Comparison of ENCODE assay signal across 14 mouse cellular contexts in genomic region chr12:100716969-100717368, GRCm38 (mm10).
"Had no signal": no experiment of that assay in that cellular context is flagged by ENCODE, and none has a peak within 500 bp of the region (broad histone marks: within the 10 kb centered on the region; RNA-seq: fewer than 3 reads in every experiment).

No protein-coding gene starts in this region.

- DNase-seq: kidney, adult 11 months; kidney, adult 9 months; kidney, postnatal 14 days; layer of hippocampus, adult 9-11 months; layer of hippocampus, postnatal 36 days; left cerebral cortex, postnatal 4 days; liver, postnatal 0 days; lung, embryonic 14.5 days; retina, postnatal 1 day; right cerebral cortex, postnatal 25 days; spleen, adult 18-20 months; thymus, postnatal 4 days had no signal

- ATAC-seq: liver, postnatal 0 days; lung, postnatal 0 days; midbrain, embryonic 15.5 days had no signal
